In the genomic region with DNA sequence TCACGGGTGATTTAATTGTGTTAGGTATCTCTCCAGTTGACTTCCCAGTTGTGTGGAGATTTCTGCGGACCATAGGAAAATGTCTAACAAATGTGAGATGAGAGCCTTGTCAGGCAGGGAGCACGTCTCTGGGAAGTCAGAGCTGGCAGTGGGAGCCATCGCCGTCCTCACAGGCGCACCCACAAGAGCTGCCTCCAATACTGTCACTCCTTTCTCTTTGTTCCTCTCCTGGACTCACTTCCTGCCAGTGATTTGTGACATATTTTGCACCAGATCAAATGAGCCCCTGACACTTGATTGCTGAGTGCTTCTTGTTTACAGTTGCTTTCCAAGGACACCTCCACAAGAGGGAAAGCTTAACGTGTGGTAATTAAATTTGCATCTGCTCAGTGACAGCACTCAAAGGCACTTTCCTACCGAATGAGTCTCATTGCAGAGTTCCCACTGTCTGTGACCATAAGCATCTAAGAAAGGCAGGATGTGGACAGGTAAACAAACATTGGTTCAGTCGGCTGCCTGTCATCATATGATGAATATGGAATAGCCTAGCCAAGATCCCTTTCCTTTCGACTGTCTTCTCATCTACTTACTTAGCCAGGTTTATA, we compare ENCODE assay signal across 13 mouse cellular contexts. TPM values are rescaled to one million over a fixed set of nuclear protein-coding genes. Genes with fewer than 3 reads are reported as not detected.
A peak's percentile ranks its signal among the peaks of the same experiment; 100 is the strongest.
DNase-seq lines count a peak whose midpoint lies in the region; ATAC-seq and TF ChIP-seq lines count a peak whose summit lies in the region.
"Had no signal": no experiment of that assay in that cellular context is flagged by ENCODE, and none has a peak within 500 bp of the region (broad histone marks: within the 10 kb centered on the region; RNA-seq: fewer than 3 reads in every experiment).

No protein-coding gene starts in this region.

- no peak for TF ChIP-seq CTCF in gastrocnemius, adult 2 months (IDR thresholded peaks at IDR 0.05)
- TF ChIP-seq CTCF in lung, postnatal 0 days (IDR thresholded peaks at IDR 0.05) = no peak
- TF ChIP-seq CTCF in midbrain, postnatal 0 days (IDR thresholded peaks at IDR 0.05) = no peak

- ATAC-seq in forebrain, embryonic 15.5 days (replicated peaks) = peak; percentile 71
- ATAC-seq in lung, postnatal 0 days = peak; percentile 63
- 0 out of 2 replicates have a peak, but pooled peaks have one; percentile 27 for ATAC-seq in midbrain, postnatal 0 days (ENCODE audit: low FRiP score)

- WGBS in forebrain, embryonic 15.5 days = 28% methylated on average over 10 of the region's 10 CpGs
- 40% methylated on average over 10 of the region's 10 CpGs for whole genome bisulfite sequencing in lung, postnatal 0 days
- WGBS in midbrain, postnatal 0 days = 28% methylated on average over 10 of the region's 10 CpGs

- peaks cover 30% of the 10 kb centered on the region for H3K4me1 ChIP-seq in forebrain, embryonic 15.5 days
- H3K4me1 ChIP-seq in lung, postnatal 0 days (ENCODE audit: insufficient read depth, low read depth, low read length) = peaks cover 3% of the 10 kb centered on the region; the same call in 1 of the 2 replicates
- peaks cover 5% of the 10 kb centered on the region; the same call in 1 of the 2 replicates for H3K4me1 ChIP-seq in midbrain, postnatal 0 days (ENCODE audit: insufficient read depth, low read length)

- H3K9me3 ChIP-seq in forebrain, embryonic 15.5 days = no peaks in the 10 kb centered on the region
- no peaks in the 10 kb centered on the region for H3K9me3 ChIP-seq in lung, postnatal 0 days (ENCODE audit: low read length)
- no peaks in the 10 kb centered on the region for H3K9me3 ChIP-seq in midbrain, postnatal 0 days (ENCODE audit: low read length)
- H3K9me3 ChIP-seq: embryonic facial prominence, embryonic 15.5 days; kidney, embryonic 15.5 days; limb, embryonic 10.5 days; liver, embryonic 15.5 days had no signal

- no peak for DNase-seq in gastrocnemius, adult 2 months
- no peak for DNase-seq in gastrocnemius, postnatal 36 days
- DNase-seq in lung, postnatal 0 days (ENCODE audit: low spot score) = peak; percentile 41
- no peak for DNase-seq in midbrain, postnatal 0 days (ENCODE audit: low spot score)
- DNase-seq in spleen, adult 12 weeks (ENCODE audit: low spot score) = no peak
- no peak for DNase-seq in heart, postnatal 25 days (ENCODE audit: low spot score)
- no peak for DNase-seq in kidney, postnatal 14 days
- DNase-seq: adrenal gland, postnatal 25 days had no signal

- no peaks in the 10 kb centered on the region for H3K36me3 ChIP-seq in forebrain, embryonic 15.5 days
- no peaks in the 10 kb centered on the region for H3K36me3 ChIP-seq in lung, postnatal 0 days (ENCODE audit: insufficient read depth, low read length)
- no peaks in the 10 kb centered on the region for H3K36me3 ChIP-seq in midbrain, postnatal 0 days (ENCODE audit: insufficient read depth, low read length)
- H3K36me3 ChIP-seq: embryonic facial prominence, embryonic 15.5 days; kidney, embryonic 15.5 days; liver, embryonic 15.5 days had no signal

- intact Hi-C loops in gastrocnemius, adult 2 months (cut with DNase I) = no loop called here
- intact Hi-C loops in gastrocnemius, postnatal 36 days (cut with DNase I) = loop anchor here (5.0 kb wide), 1 partner anchor 33 kb away; no protein-coding TSS in a partner anchor
- intact Hi-C loops in heart, postnatal 25 days (cut with DNase I) = no loop called here

- peak; percentile 52; the same call in 1 of the 2 replicates for TF ChIP-seq EP300 in lung, postnatal 0 days (IDR thresholded peaks at IDR 0.05)

- H3K27me3 ChIP-seq in forebrain, embryonic 15.5 days = no peaks in the 10 kb centered on the region
- no peaks in the 10 kb centered on the region for H3K27me3 ChIP-seq in lung, postnatal 0 days (replicated peaks; ENCODE audit: insufficient read depth, low read length)
- H3K27me3 ChIP-seq in midbrain, postnatal 0 days (ENCODE audit: insufficient read depth, low read length) = no peaks in the 10 kb centered on the region
- H3K27me3 ChIP-seq: embryonic facial prominence, embryonic 15.5 days; kidney, embryonic 15.5 days; liver, embryonic 15.5 days had no signal

- no peak overlapping the region for H3K4me3 ChIP-seq in gastrocnemius, adult 2 months
- no peak overlapping the region for H3K4me3 ChIP-seq in forebrain, embryonic 15.5 days
- no peak overlapping the region for H3K4me3 ChIP-seq in lung, postnatal 0 days (ENCODE audit: low read depth, low read length)
- no peak overlapping the region for H3K4me3 ChIP-seq in midbrain, postnatal 0 days (ENCODE audit: low read depth, low read length)
- H3K4me3 ChIP-seq: embryonic facial prominence, embryonic 15.5 days; kidney, embryonic 15.5 days; limb, embryonic 10.5 days; liver, embryonic 15.5 days had no signal

- no peak overlapping the region for H3K9ac ChIP-seq in forebrain, embryonic 15.5 days (replicated peaks)
- no peak overlapping the region for H3K9ac ChIP-seq in lung, postnatal 0 days (replicated peaks; ENCODE audit: low read depth)
- H3K9ac ChIP-seq in midbrain, postnatal 0 days (replicated peaks; ENCODE audit: low read length, poor library complexity, severe bottlenecking) = no peak overlapping the region
- H3K9ac ChIP-seq: embryonic facial prominence, embryonic 15.5 days; kidney, embryonic 15.5 days; liver, embryonic 15.5 days had no signal

- H3K27ac ChIP-seq in gastrocnemius, adult 2 months = 0 out of 2 replicates have a peak overlapping the region, but pooled peaks have one; percentile 25
- H3K27ac ChIP-seq in forebrain, embryonic 15.5 days (replicated peaks) = peak overlapping the region; percentile 75
- H3K27ac ChIP-seq in lung, postnatal 0 days (ENCODE audit: low read length) = no peak overlapping the region
- H3K27ac ChIP-seq in midbrain, postnatal 0 days (ENCODE audit: low read depth, low read length) = 0 out of 2 replicates have a peak overlapping the region, but pooled peaks have one; percentile 9
- H3K27ac ChIP-seq: embryonic facial prominence, embryonic 15.5 days; kidney, embryonic 15.5 days; limb, embryonic 10.5 days; liver, embryonic 15.5 days had no signal

- peak overlapping the region; percentile 16 for H3K4me2 ChIP-seq in forebrain, embryonic 15.5 days (replicated peaks)
- H3K4me2 ChIP-seq in lung, postnatal 0 days (replicated peaks; ENCODE audit: low read depth, low read length) = no peak overlapping the region; the same call in 1 of the 2 replicates
- H3K4me2 ChIP-seq in midbrain, postnatal 0 days (ENCODE audit: low read depth, low read length, poor library complexity, severe bottlenecking) = 0 out of 2 replicates have a peak overlapping the region, but pooled peaks have one; percentile 12
- H3K4me2 ChIP-seq: embryonic facial prominence, embryonic 15.5 days; kidney, embryonic 15.5 days; liver, embryonic 15.5 days had no signal

RNA-seq across cellular contexts. Expression of a gene that starts 42.1 kb away (rescaled TPM):
- total RNA-seq in gastrocnemius, adult 2 months (2021) = 10 to 100 TPM; 81.7 to 85.5 TPM
- total RNA-seq in gastrocnemius, postnatal 36 days (2021) = 10 to 100 TPM; 69.8 to 77.5 TPM
- polyA plus RNA-seq in forebrain, embryonic 15.5 days (2015; fragmentation: Nextera tagmentation; extraction: Ambion mirVana) = 111 and 114 TPM in 2 replicates
- polyA plus RNA-seq in lung, postnatal 0 days (2015; fragmentation: Nextera tagmentation; extraction: Ambion mirVana) = 29.8 and 31.9 TPM in 2 replicates
- 97.9 and 135 TPM in 2 replicates for total RNA-seq in midbrain, postnatal 0 days (2014; rRNA removed)
- polyA plus RNA-seq in midbrain, postnatal 0 days (2015; fragmentation: Nextera tagmentation; extraction: Ambion mirVana) = 151 and 153 TPM in 2 replicates
- 10 to 100 TPM; 65.9 to 67.1 TPM for total RNA-seq in heart, postnatal 25 days (2021)

RNA-seq across cellular contexts. Expression of a gene that starts 42.3 kb away (rescaled TPM):
- total RNA-seq in gastrocnemius, adult 2 months (2021) = 1 to 10 TPM; 2.0 to 2.3 TPM
- total RNA-seq in gastrocnemius, postnatal 36 days (2021) = 1 to 10 TPM; 1.6 to 2.7 TPM
- polyA plus RNA-seq in forebrain, embryonic 15.5 days (2015; fragmentation: Nextera tagmentation; extraction: Ambion mirVana) = 13.6 and 14.0 TPM in 2 replicates
- 6.0 and 8.0 TPM in 2 replicates for polyA plus RNA-seq in lung, postnatal 0 days (2015; fragmentation: Nextera tagmentation; extraction: Ambion mirVana)
- 8.4 and 9.4 TPM in 2 replicates for total RNA-seq in midbrain, postnatal 0 days (2014; rRNA removed)
- 8.4 and 11.5 TPM in 2 replicates for polyA plus RNA-seq in midbrain, postnatal 0 days (2015; fragmentation: Nextera tagmentation; extraction: Ambion mirVana)
- total RNA-seq in heart, postnatal 25 days (2021) = 1 to 10 TPM; 3.8 to 5.1 TPM
